Mouse (Mus musculus) cerebral cortex, adult 2 months (tissue): Measurements from ENCODE around the gene Hist1h3e.

Experiments used
- WGBS: fragments of 180-500 bp; shearing (Covaris S2); methylation state at CpG from one replicate; pipeline ENCODE4 v1.1.7; 2018; 5-methylcytosine and 5-hydroxymethylcytosine counted together

Gene Hist1h3e

GRCm38 (mm10) chr13:23556906-23557305 is 5.3 kb downstream of the Hist1h3e start:
- 57% methylated on average over 3 of the region's 3 CpGs for WGBS

GRCm38 (mm10) chr13:23555839-23556416 is 6.2 kb downstream of the Hist1h3e start:
- under 1% methylated on average over 18 of the region's 18 CpGs for WGBS

GRCm38 (mm10) chr13:23554925-23555838 is 7.0 kb downstream of the Hist1h3e start:
- WGBS, result under 1% methylated on average over 54 of the region's 54 CpGs

GRCm38 (mm10) chr13:23554393-23554792 is 7.8 kb downstream of the Hist1h3e start:
- 16% methylated on average over 9 of the region's 9 CpGs for WGBS

GRCm38 (mm10) chr13:23552962-23553361 is 9.2 kb downstream of the Hist1h3e start, which contains the start of gene Hist1h1d:
TSS of gene Hist1h1d (plus strand) at chr13:23553262.

GRCm38 (mm10) chr13:23551931-23552914 is 9.9 kb downstream of the Hist1h3e start:
- 43% methylated on average over 8 of the region's 8 CpGs for WGBS

- 1% methylated on average over 47 of the region's 47 CpGs for WGBS
These were observed 10.9 kb downstream of the Hist1h3e start, which contains the start of gene Hist1h4f for GRCm38 (mm10) chr13:23551146-23551834. TSS of gene Hist1h4f (minus strand) at chr13:23551648.

GRCm38 (mm10) chr13:23550761-23551145 is 11.4 kb downstream of the Hist1h3e start:
- WGBS, result 9% methylated on average over 3 of the region's 3 CpGs

GRCm38 (mm10) chr13:23546694-23547093 is 15.5 kb downstream of the Hist1h3e start:
- 86% methylated on average over 5 of the region's 5 CpGs for WGBS

GRCm38 (mm10) chr13:23544787-23545120 is 17.4 kb downstream of the Hist1h3e start:
- WGBS, result 0% methylated on average over 13 of the region's 14 CpGs

GRCm38 (mm10) chr13:23543965-23544786 is 18.0 kb downstream of the Hist1h3e start, which contains the start of gene Hist1h3f:
TSS of gene Hist1h3f (plus strand) at chr13:23544052.
- 1% methylated on average over 30 of the region's 45 CpGs for WGBS

- under 1% methylated on average over 41 of the region's 42 CpGs for WGBS
These were observed 19.1 kb downstream of the Hist1h3e start, which contains the start of gene Hist1h2bh for GRCm38 (mm10) chr13:23542999-23543607. TSS of gene Hist1h2bh (minus strand) at chr13:23543392.

- 14% methylated on average over 3 of the region's 3 CpGs for WGBS
These were observed 19.8 kb downstream of the Hist1h3e start for GRCm38 (mm10) chr13:23542225-23542980.

- 88% methylated on average over 3 of the region's 3 CpGs for WGBS
These were observed 20.7 kb downstream of the Hist1h3e start for GRCm38 (mm10) chr13:23541497-23541896.

- 69% methylated on average over 1 of the region's 1 CpGs for WGBS
These were observed 22.3 kb downstream of the Hist1h3e start for GRCm38 (mm10) chr13:23539821-23540220.

- 73% methylated on average over 5 of the region's 5 CpGs for WGBS
These were observed 23.9 kb downstream of the Hist1h3e start for GRCm38 (mm10) chr13:23538249-23538648.

- 85% methylated on average over 3 of the region's 3 CpGs for WGBS
These were observed 25.0 kb downstream of the Hist1h3e start for GRCm38 (mm10) chr13:23537006-23537710.
